Mouse (Mus musculus) thymus, postnatal 25 days (tissue): ENCODE measurements around the gene Cherp.
A peak's percentile ranks its signal among the peaks of the same experiment; 100 is the strongest.

Experiments used
- DNase-seq: peaks from one replicate; pipeline ENCODE4 v3.0.0; 2022

The Cherp gene

GRCm38 (mm10) chr8:72469984-72470383, 5.0 kb downstream of the Cherp start:
- DNase-seq = no peak

GRCm38 (mm10) chr8:72469243-72469642, 5.8 kb downstream of the Cherp start:
- no peak for DNase-seq

- DNase-seq = no peak
These were observed 10.8 kb downstream of the Cherp start for GRCm38 (mm10) chr8:72464211-72464610.

GRCm38 (mm10) chr8:72459881-72460533, 15.0 kb downstream of the Cherp start:
- DNase-seq = no peak

GRCm38 (mm10) chr8:72458457-72458856, 16.6 kb downstream of the Cherp start:
- DNase-seq = no peak

GRCm38 (mm10) chr8:72457806-72458205, 17.2 kb downstream of the Cherp start:
- no peak for DNase-seq

- no peak for DNase-seq
These were observed 19.7 kb downstream of the Cherp start for GRCm38 (mm10) chr8:72455317-72455716.

GRCm38 (mm10) chr8:72453904-72454303, 21.1 kb downstream of the Cherp start:
- DNase-seq = no peak

GRCm38 (mm10) chr8:72451516-72451915, 23.5 kb downstream of the Cherp start:
- no peak for DNase-seq

- DNase-seq = no peak
These were observed 30.0 kb downstream of the Cherp start for GRCm38 (mm10) chr8:72445071-72445470.

GRCm38 (mm10) chr8:72443994-72444350, 31.1 kb downstream of the Cherp start:
- no peak for DNase-seq

GRCm38 (mm10) chr8:72443338-72443993, 31.6 kb downstream of the Cherp start, which contains the start of the genes Calr3 and 1700030K09Rik:
Calr3 (minus strand) TSS chr8:72443870.
1700030K09Rik (plus strand) TSS chr8:72443880.
- peak; percentile 98 for DNase-seq

GRCm38 (mm10) chr8:72438248-72439015, 36.6 kb downstream of the Cherp start:
- no peak for DNase-seq

- no peak for DNase-seq
These were observed 40.1 kb downstream of the Cherp start for GRCm38 (mm10) chr8:72434952-72435351.

- DNase-seq = peak; percentile 57
These were observed 45.4 kb downstream of the Cherp start for GRCm38 (mm10) chr8:72429676-72430075.

GRCm38 (mm10) chr8:72422926-72423325, 52.1 kb downstream of the Cherp start:
- DNase-seq = no peak

- peak; percentile 99 for DNase-seq
These were observed 53.4 kb downstream of the Cherp start, which contains the start of gene Eps15l1 for GRCm38 (mm10) chr8:72421362-72422335. Eps15l1 (minus strand) TSS chr8:72421460.

GRCm38 (mm10) chr8:72420571-72421361, 54.3 kb downstream of the Cherp start:
- peak; percentile 63 for DNase-seq

- no peak for DNase-seq
These were observed 57.0 kb downstream of the Cherp start for GRCm38 (mm10) chr8:72418073-72418472.

- no peak for DNase-seq
These were observed 59.8 kb downstream of the Cherp start for GRCm38 (mm10) chr8:72415252-72415651.

- DNase-seq = no peak
These were observed 61.2 kb downstream of the Cherp start for GRCm38 (mm10) chr8:72413839-72414238.
